Mouse (Mus musculus) spleen, adult 2 months (tissue): ENCODE data around the gene Rsrc1.

Source experiments
- CTCF ChIP-seq: fragments of 200-500 bp; IDR thresholded peaks from 2 replicates; pipeline ENCODE4 v1.5.1; 2011; ENCODE audit warnings: mild to moderate bottlenecking, inconsistent platforms; ENCODE audit not compliant: insufficient read depth, insufficient read length, insufficient replicate concordance; ENCODE audit errors: extremely low read depth
- POLR2A ChIP-seq: fragments of 200-500 bp; IDR thresholded peaks from 2 replicates; pipeline ENCODE4 v1.6.1; 2011; ENCODE audit warnings: low read depth, low read length, inconsistent platforms

GRCm38 (mm10) chr3:67369407-67370079, 388.4 kb downstream of the Rsrc1 start:
- TF ChIP-seq CTCF (no peak), POLR2A (no peak)
